Mouse (Mus musculus) layer of hippocampus, postnatal 14 days (tissue): ENCODE measurements around the gene Gm10837. TPM values are rescaled to one million over a fixed set of nuclear protein-coding genes. Genes with fewer than 3 reads are reported as not detected.

Source experiments
- DNase-seq, 2 experiments: peaks; one replicate each; pipeline ENCODE4 v3.0.0; 2021 to 2022; ENCODE audit warnings: low spot score in 2 of 2, mixed read lengths in 1 of 2
- total RNA-seq, 2 experiments: library from RNA; stranded (reverse); gene quantifications; 2 replicates each; pipeline ENCODE4 v1.2.3; 2021

The Gm10837 gene
- total RNA-seq, 2 experiments from 2014 or later, result 0.24 TPM; not detected in 1

DNA sequence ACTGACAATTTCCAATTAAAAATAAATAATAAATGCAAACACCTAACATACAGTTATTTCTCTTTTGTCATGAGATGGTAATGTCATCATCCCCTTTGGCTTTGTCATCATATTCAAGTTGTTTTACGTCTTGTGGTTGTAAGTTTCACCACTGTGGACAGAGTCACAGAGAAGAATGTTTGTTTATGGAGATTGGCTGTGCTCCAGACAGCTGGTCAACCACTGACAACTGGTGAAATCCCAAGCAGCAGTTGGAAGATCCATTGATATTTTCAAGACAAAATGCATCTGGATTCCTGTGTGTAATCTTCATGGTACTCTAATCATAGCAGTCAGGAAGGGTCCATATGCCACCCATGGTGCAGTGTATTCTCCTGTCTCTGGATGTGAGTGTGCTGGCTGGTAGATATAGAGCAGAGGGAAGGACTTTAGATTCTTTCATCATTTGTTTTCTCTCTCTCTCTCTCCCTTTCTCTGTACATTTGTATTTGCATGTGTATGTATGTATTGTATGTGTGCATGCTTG, 23.2 kb downstream of the Gm10837 start:
- DNase-seq, result no peak

DNA sequence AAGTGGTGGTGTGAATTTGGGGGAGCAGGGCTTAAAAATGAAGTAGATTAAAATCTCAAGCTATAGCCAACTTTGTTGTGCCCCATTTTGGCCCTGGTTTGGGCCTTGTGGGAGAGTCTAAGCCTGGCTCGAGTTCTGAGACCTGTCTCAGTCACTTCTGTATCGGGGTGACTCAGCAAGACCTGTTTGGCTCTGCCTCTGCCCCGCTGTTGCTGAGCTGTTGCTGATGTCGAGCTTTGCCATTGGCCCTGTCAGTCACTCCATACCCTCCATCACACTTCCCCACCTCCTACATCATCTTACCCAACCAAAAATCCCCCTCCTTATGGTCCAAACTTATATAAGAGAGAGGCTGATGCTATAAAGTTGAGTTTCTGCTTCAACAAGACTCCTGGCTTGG, 38.1 kb downstream of the Gm10837 start:
- no peak for DNase-seq

DNA sequence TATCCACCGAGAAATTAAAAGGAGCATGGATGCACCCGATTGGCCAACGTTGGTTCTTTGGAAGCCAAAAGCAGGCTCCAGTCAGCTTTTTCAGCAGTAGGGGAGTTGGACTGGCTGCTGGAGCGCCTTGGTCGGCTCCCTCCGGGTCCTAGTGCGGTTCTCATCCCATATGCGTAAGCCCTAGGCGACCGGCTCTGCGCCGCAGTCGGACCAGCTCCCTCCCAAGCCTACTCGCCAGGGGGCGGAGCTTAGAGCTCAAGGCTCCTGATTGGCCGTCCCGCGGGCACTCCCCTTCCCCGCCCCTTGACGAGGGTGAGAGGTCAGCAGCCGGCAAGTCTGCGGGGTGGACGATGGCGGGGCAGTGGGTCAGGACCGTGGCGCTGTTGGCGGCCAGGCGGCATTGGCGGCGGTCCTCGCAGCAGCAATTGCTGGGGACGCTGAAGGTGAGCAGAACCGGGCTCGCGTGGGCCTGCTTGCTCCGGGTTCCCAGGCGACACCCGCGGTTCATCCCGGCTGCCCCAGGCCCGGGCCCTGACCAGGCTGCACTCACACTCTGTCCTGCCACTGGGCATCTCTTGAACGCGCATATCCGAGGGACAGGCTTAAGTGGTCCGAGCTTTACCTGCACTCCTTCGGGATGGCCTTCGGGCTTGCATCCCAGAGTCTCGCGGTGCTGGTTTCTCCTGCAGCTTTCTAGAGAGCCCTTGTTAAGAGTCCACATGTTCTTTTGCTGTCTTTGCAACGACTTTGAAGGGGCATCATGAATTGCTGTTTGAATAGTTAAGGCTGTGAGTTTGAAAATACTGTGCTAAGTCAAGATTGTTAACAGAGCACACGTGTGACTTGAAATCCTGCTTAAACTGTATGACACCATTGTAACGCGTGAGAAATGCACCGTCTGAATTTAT, 43.9 kb downstream of the Gm10837 start, which contains the start of gene Pcca:
Gene Pcca (plus strand): TSS at position 308 of the 908 bp plus-strand sequence.
- DNase-seq, result peak; percentile 95 to 96

DNA sequence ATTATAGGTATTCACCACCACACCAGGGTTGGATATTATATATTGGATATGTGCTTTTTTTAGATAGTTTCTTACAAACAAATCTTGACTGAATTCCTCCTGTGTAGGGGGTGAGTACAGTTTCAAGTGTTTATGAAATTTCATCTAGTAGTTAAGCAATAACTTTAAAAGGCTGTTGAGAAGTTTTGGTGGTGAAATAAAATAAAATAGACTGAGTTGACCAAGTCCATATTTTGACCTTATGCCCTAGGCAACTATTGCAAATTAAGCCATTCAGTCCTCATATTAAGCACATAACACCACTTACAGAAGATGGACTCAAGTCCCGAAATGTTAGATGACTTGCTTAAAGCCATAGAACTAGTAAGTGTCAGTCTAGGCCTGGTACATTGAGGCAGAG, 45.6 kb downstream of the Gm10837 start:
- DNase-seq, result no peak

Other genes with a start within 250 kb of the Gm10837 start
- under 1 TPM in 1 of 2 experiments, not detected in 1; 0.21 TPM for gene Gm5089, start 39.5 kb upstream of the Gm10837 start, total RNA-seq
- gene Zic5, start 24.9 kb upstream of the Gm10837 start, total RNA-seq, result 1 to 10 TPM; 5.2 to 6.2 TPM
- 10 to 100 TPM; 22.1 to 26.7 TPM for gene Zic2, start 15.2 kb upstream of the Gm10837 start, total RNA-seq
- gene Pcca, start 43.7 kb downstream of the Gm10837 start, total RNA-seq, result 10 to 100 TPM; 38.1 to 43.4 TPM